Mouse (Mus musculus) adrenal gland, adult 8-10 months (tissue): ENCODE results near the gene Eif3k. TPM values are rescaled to one million over a fixed set of nuclear protein-coding genes. Genes with fewer than 3 reads are reported as not detected.

Experiments
- DNase-seq: peaks from one replicate; pipeline ENCODE4 v3.0.0; 2022
- total RNA-seq, 4 experiments: library from RNA; stranded (reverse); gene quantifications; 2 replicates each; pipeline ENCODE4 v1.2.4; 2022

Gene Eif3k
- total RNA-seq, 4 experiments from 2014 or later, result 232 to 255 (median 240) TPM

GRCm38 (mm10) chr7:28957997-28958725, 23.5 kb downstream of the Eif3k start:
- DNase-seq, result no peak

- DNase-seq, result no peak
Observed at GRCm38 (mm10) chr7:28957286-28957685, 24.4 kb downstream of the Eif3k start.

GRCm38 (mm10) chr7:28956270-28956669, 25.4 kb downstream of the Eif3k start:
- no peak for DNase-seq

- no peak for DNase-seq
Observed at GRCm38 (mm10) chr7:28955295-28955897, 26.3 kb downstream of the Eif3k start.

GRCm38 (mm10) chr7:28954773-28955172, 26.9 kb downstream of the Eif3k start:
- no peak for DNase-seq

GRCm38 (mm10) chr7:28953476-28954376, 27.9 kb downstream of the Eif3k start:
- no peak for DNase-seq

- peak; percentile 77 for DNase-seq
Observed at GRCm38 (mm10) chr7:28952786-28953185, 28.9 kb downstream of the Eif3k start.

GRCm38 (mm10) chr7:28951764-28952163, 29.9 kb downstream of the Eif3k start:
- no peak for DNase-seq

- no peak for DNase-seq
Observed at GRCm38 (mm10) chr7:28950346-28951037, 31.2 kb downstream of the Eif3k start.

GRCm38 (mm10) chr7:28949298-28949697, 32.4 kb downstream of the Eif3k start:
- DNase-seq, result no peak

GRCm38 (mm10) chr7:28948746-28949145, 32.9 kb downstream of the Eif3k start:
- no peak for DNase-seq

- no peak for DNase-seq
Observed at GRCm38 (mm10) chr7:28946271-28946610, 35.4 kb downstream of the Eif3k start.

- DNase-seq, result no peak
Observed at GRCm38 (mm10) chr7:28945416-28946270, 36.0 kb downstream of the Eif3k start.

GRCm38 (mm10) chr7:28944756-28945415, 36.8 kb downstream of the Eif3k start:
- DNase-seq, result no peak

- no peak for DNase-seq
Observed at GRCm38 (mm10) chr7:28943451-28944180, 38.0 kb downstream of the Eif3k start.

- DNase-seq, result no peak
Observed at GRCm38 (mm10) chr7:28941542-28941941, 40.1 kb downstream of the Eif3k start.

- no peak for DNase-seq
Observed at GRCm38 (mm10) chr7:28941129-28941528, 40.5 kb downstream of the Eif3k start.

- DNase-seq, result no peak
Observed at GRCm38 (mm10) chr7:28939418-28940183, 42.1 kb downstream of the Eif3k start.

- no peak for DNase-seq
Observed at GRCm38 (mm10) chr7:28938654-28939053, 43.0 kb downstream of the Eif3k start.

GRCm38 (mm10) chr7:28936787-28937186, 44.9 kb downstream of the Eif3k start:
- DNase-seq, result no peak
